Mouse (Mus musculus) forebrain, embryonic 11.5 days (tissue): ENCODE results near the gene Fshr. TPM values are rescaled to one million over a fixed set of nuclear protein-coding genes. Genes with fewer than 3 reads are reported as not detected.

Experiments
- ATAC-seq: fragments of 200-750 bp; cut with Nextera tagmentation; replicated peaks from 2 replicates; pipeline ENCODE4 v1.8.0; 2017; ENCODE audit warnings: moderate TSS enrichment; ENCODE audit not compliant: low FRiP score
- DNase-seq: peaks from one replicate; pipeline ENCODE4 v3.0.0-alpha.2; 2017; ENCODE audit warnings: low spot score
- H3K27ac ChIP-seq: fragments of 300-500 bp; sonication (generic); 2 replicates; pipeline ENCODE4 v1.5.1; 2014; ENCODE audit warnings: low read depth, low read length
- H3K27me3 ChIP-seq: fragments of 300-500 bp; sonication (generic); 2 replicates; pipeline ENCODE4 v1.6.1; 2014; ENCODE audit warnings: mild to moderate bottlenecking, low read length, mixed read lengths; ENCODE audit not compliant: control insufficient read depth, insufficient read depth
- H3K36me3 ChIP-seq: fragments of 300-500 bp; sonication (generic); 2 replicates; pipeline ENCODE4 v1.6.1; 2014; ENCODE audit warnings: mild to moderate bottlenecking, low read length, moderate library complexity, mixed read lengths; ENCODE audit not compliant: control insufficient read depth, insufficient read depth
- H3K4me1 ChIP-seq: fragments of 300-500 bp; sonication (generic); replicated peaks from 2 replicates; pipeline ENCODE4 v1.6.1; 2014; ENCODE audit warnings: low read length, mixed read lengths; ENCODE audit not compliant: control insufficient read depth, insufficient read depth
- H3K4me2 ChIP-seq: fragments of 300-500 bp; sonication (generic); 2 replicates; pipeline ENCODE4 v1.6.1; 2014; ENCODE audit warnings: low read depth, mild to moderate bottlenecking, low read length, moderate library complexity, mixed read lengths; ENCODE audit not compliant: severe bottlenecking
- H3K4me3 ChIP-seq: fragments of 300-500 bp; sonication (generic); 2 replicates; pipeline ENCODE4 v1.5.1; 2014; ENCODE audit warnings: low read depth, low read length
- H3K9ac ChIP-seq: fragments of 300-500 bp; sonication (generic); 2 replicates; pipeline ENCODE4 v1.6.1; 2014; ENCODE audit warnings: low read length
- H3K9me3 ChIP-seq: fragments of 300-500 bp; sonication (generic); 2 replicates; pipeline ENCODE4 v1.6.1; 2016; ENCODE audit warnings: low read length, mixed read lengths; ENCODE audit not compliant: control insufficient read depth
- WGBS: fragments of 180-500 bp; shearing (Covaris S2); extraction: QIAGEN DNeasy Blood & Tissue Kit; methylation state at CpG from one replicate; pipeline ENCODE4 v1.1.7; 2014; 5-methylcytosine and 5-hydroxymethylcytosine counted together
- polyA plus RNA-seq: library from polyadenylated mRNA; unstranded; fragments of >200 nt; fragmentation: Nextera tagmentation; extraction: Ambion mirVana; gene quantifications from 2 replicates; pipeline ENCODE4 v1.2.1, GENCODE M21; 2014

Gene Fshr
- polyA plus RNA-seq, 1 experiment from 2014 or later, result not detected

- Histone ChIP-seq H3K4me3 (no peak overlapping the region), H3K36me3 (no peaks in the 10 kb centered on the region), H3K27ac (no peak overlapping the region), H3K4me1 (no peaks in the 10 kb centered on the region), H3K9ac (no peak overlapping the region), H3K9me3 (no peaks in the 10 kb centered on the region), H3K27me3 (no peaks in the 10 kb centered on the region), H3K4me2 (no peak overlapping the region)
- ATAC-seq, result no peak
- WGBS, result 63% methylated on average over 3 of the region's 3 CpGs
- no peak for DNase-seq
These were observed 234.4 kb downstream of the Fshr start for GRCm38 (mm10) chr17:88966028-88966427.

- H3K27me3 ChIP-seq, result no peaks in the 10 kb centered on the region
- no peak overlapping the region for H3K4me3 ChIP-seq
- no peak overlapping the region for H3K9ac ChIP-seq
- 49% methylated on average over 5 of the region's 5 CpGs for WGBS
- H3K4me2 ChIP-seq, result no peak overlapping the region
- H3K9me3 ChIP-seq, result no peaks in the 10 kb centered on the region
- H3K27ac ChIP-seq, result no peak overlapping the region
- no peaks in the 10 kb centered on the region for H3K36me3 ChIP-seq
- ATAC-seq (peak; percentile 88), DNase-seq (peak; percentile 57)
- no peaks in the 10 kb centered on the region for H3K4me1 ChIP-seq
These were observed 246.5 kb downstream of the Fshr start for GRCm38 (mm10) chr17:88954011-88954410.

GRCm38 (mm10) chr17:88938153-88938681, 262.3 kb downstream of the Fshr start:
- no peak overlapping the region for H3K9ac ChIP-seq
- peaks cover 7% of the 10 kb centered on the region for H3K4me1 ChIP-seq
- no peak overlapping the region for H3K4me2 ChIP-seq
- no peaks in the 10 kb centered on the region for H3K9me3 ChIP-seq
- peak overlapping the region; percentile 50 for H3K27ac ChIP-seq
- DNase-seq, result peak; percentile 55
- peak; percentile 67 for ATAC-seq
- no peaks in the 10 kb centered on the region for H3K27me3 ChIP-seq
- 14% methylated on average over 4 of the region's 4 CpGs for WGBS
- H3K4me3 ChIP-seq, result no peak overlapping the region
- no peaks in the 10 kb centered on the region for H3K36me3 ChIP-seq

DNA sequence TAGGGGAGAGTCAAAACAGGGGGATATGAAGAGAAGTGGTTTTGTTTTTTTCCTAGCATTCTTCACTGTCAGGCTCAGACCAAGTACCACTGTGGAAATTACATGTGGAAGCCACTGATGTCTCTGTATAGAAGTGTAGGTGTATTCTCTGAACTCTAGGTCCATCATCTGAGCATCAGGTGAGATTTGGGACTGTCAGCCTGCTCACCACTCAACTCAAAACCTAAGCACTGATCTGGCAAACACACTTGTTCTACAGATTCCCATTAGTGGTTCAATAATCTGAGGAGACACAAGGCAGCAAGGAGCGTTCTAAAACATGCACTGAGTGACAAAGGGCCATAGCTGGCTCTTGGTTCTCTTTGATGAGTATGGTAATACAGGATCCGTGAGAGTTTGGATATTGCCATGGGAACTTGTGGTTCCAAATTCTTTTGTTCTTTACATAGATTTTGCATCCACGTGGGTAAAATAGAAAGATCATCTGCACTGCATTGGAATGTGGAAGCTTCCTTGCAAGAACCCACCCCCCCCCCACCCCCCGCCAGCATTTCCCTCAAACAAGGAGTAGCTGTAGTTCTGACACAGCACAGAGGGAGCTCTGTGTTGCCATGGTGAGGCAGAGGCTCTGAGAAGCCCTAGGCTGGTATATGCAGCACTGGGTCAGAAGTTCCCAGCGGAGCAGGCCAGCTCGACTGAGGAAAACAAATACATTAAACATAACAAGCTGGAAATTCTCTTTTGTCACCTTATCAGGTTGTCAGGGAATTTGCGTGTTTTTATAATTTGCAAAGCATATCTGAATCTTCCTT, 262.9 kb downstream of the Fshr start:
- H3K4me3 ChIP-seq, result no peak overlapping the region
- 13% methylated on average over 7 of the region's 7 CpGs for WGBS

DNA sequence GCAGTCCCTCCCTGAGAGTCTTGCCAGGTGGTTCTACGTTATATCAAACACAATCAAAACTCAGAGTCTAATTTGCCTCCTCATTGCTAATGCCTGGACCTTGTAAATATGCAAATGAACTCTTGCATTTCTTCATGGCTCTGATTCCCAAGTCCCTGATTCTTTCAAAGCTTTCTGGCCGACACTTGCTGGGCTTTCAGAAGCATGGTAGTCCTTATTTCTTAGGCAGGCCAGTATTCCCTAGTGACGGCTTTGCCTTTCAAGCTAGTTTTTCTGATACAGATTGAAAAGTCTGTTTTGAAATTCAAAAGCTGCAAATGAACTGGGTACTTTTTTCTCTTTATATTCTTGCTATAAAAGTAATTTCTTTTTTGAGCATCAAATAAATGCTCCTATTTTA, 263.5 kb downstream of the Fshr start:
- Histone ChIP-seq H3K4me2 (no peak overlapping the region), H3K36me3 (no peaks in the 10 kb centered on the region), H3K4me1 (peaks cover 7% of the 10 kb centered on the region), H3K27me3 (no peaks in the 10 kb centered on the region), H3K9ac (no peak overlapping the region), H3K4me3 (no peak overlapping the region), H3K9me3 (no peaks in the 10 kb centered on the region), H3K27ac (no peak overlapping the region)
- DNase-seq, result no peak
- no peak for ATAC-seq
- WGBS, result 54% methylated on average over 3 of the region's 3 CpGs

More for the DNA sequence above, 262.9 kb downstream of the Fshr start:
- Histone ChIP-seq H3K4me1 (peaks cover 7% of the 10 kb centered on the region), H3K4me2 (no peak overlapping the region), H3K9me3 (no peaks in the 10 kb centered on the region), H3K36me3 (no peaks in the 10 kb centered on the region), H3K27me3 (no peaks in the 10 kb centered on the region), H3K27ac (peak overlapping the region; percentile 50), H3K9ac (no peak overlapping the region)
- ATAC-seq, result peak; percentile 92
- DNase-seq, result peak; percentile 58
